24 mouse cellular contexts compared by ENCODE assay signal in genomic region chr3:37872329-37872728, GRCm38 (mm10).
A peak's percentile ranks its signal among the peaks of the same experiment; 100 is the strongest.
DNase-seq lines count a peak whose midpoint lies in the region; ATAC-seq lines count a peak whose summit lies in the region.
"Had no signal": no experiment of that assay in that cellular context is flagged by ENCODE, and none has a peak within 500 bp of the region (broad histone marks: within the 10 kb centered on the region; RNA-seq: fewer than 3 reads in every experiment).

No protein-coding gene starts in this region.

- ATAC-seq in limb, embryonic 12.5 days (ENCODE audit: insufficient number of reproducible peaks, insufficient read depth, low FRiP score, low TSS enrichment, low read depth) = no peak
- ATAC-seq in embryonic facial prominence, embryonic 12.5 days (ENCODE audit: insufficient number of reproducible peaks, insufficient read depth, low FRiP score, low TSS enrichment) = no peak
- no peak for ATAC-seq in embryonic facial prominence, embryonic 15.5 days (ENCODE audit: insufficient number of reproducible peaks, low FRiP score, low TSS enrichment, low read depth)
- ATAC-seq in hindbrain, embryonic 14.5 days (ENCODE audit: low FRiP score) = no peak
- ATAC-seq: CD4-positive, CD25-positive, alpha-beta regulatory T cell, adult 4 months; forebrain, embryonic 13.5 days; forebrain, embryonic 16.5 days had no signal

- DNase-seq in limb, embryonic 10.5 days (ENCODE audit: low spot score) = no peak
- no peak for DNase-seq in hindbrain, embryonic 14.5 days (ENCODE audit: low spot score)
- no peak for DNase-seq in urinary bladder, adult 2 months (ENCODE audit: low spot score)
- DNase-seq in B cell, adult 2 months = no peak
- DNase-seq: adrenal gland, postnatal 10 days; adrenal gland, postnatal 36 days; cerebellum, adult 18-20 months; cerebellum, adult 9-10 months; cerebellum, postnatal 14 days; gastrocnemius, postnatal 10 days; gastrocnemius, postnatal 36 days; heart, adult 2 months; heart, postnatal 14 days; heart, postnatal 4 days had no signal

- no peak overlapping the region for H3K4me3 ChIP-seq in limb, embryonic 12.5 days (replicated peaks)
- H3K4me3 ChIP-seq in limb, embryonic 10.5 days = no peak overlapping the region
- H3K4me3 ChIP-seq in embryonic facial prominence, embryonic 12.5 days = no peak overlapping the region
- H3K4me3 ChIP-seq in embryonic facial prominence, embryonic 15.5 days (replicated peaks) = no peak overlapping the region
- no peak overlapping the region for H3K4me3 ChIP-seq in hindbrain, embryonic 14.5 days (replicated peaks; ENCODE audit: low read length)
- H3K4me3 ChIP-seq: forebrain, embryonic 10.5 days; forebrain, embryonic 13.5 days; heart, adult 2 months; heart, embryonic 10.5 days; heart, embryonic 13.5 days; hindbrain, embryonic 15.5 days had no signal

- no peak overlapping the region for H3K9ac ChIP-seq in limb, embryonic 12.5 days (replicated peaks)
- no peak overlapping the region for H3K9ac ChIP-seq in embryonic facial prominence, embryonic 12.5 days
- no peak overlapping the region for H3K9ac ChIP-seq in embryonic facial prominence, embryonic 15.5 days
- no peak overlapping the region for H3K9ac ChIP-seq in hindbrain, embryonic 14.5 days
- H3K9ac ChIP-seq: forebrain, embryonic 13.5 days; heart, embryonic 13.5 days; hindbrain, embryonic 15.5 days had no signal

- no peak overlapping the region for H3K4me2 ChIP-seq in limb, embryonic 12.5 days
- no peak overlapping the region for H3K4me2 ChIP-seq in embryonic facial prominence, embryonic 12.5 days (replicated peaks)
- no peak overlapping the region for H3K4me2 ChIP-seq in embryonic facial prominence, embryonic 15.5 days (replicated peaks)
- H3K4me2 ChIP-seq in hindbrain, embryonic 14.5 days (replicated peaks) = no peak overlapping the region
- H3K4me2 ChIP-seq: forebrain, embryonic 13.5 days; heart, embryonic 13.5 days; hindbrain, embryonic 15.5 days had no signal

- no peaks in the 10 kb centered on the region for H3K27me3 ChIP-seq in limb, embryonic 12.5 days
- H3K27me3 ChIP-seq in limb, embryonic 10.5 days (ENCODE audit: low read depth, poor library complexity, severe bottlenecking) = no peaks in the 10 kb centered on the region
- H3K27me3 ChIP-seq in embryonic facial prominence, embryonic 12.5 days = no peaks in the 10 kb centered on the region
- H3K27me3 ChIP-seq in embryonic facial prominence, embryonic 15.5 days = no peaks in the 10 kb centered on the region
- no peaks in the 10 kb centered on the region for H3K27me3 ChIP-seq in hindbrain, embryonic 14.5 days (ENCODE audit: control insufficient read depth, insufficient read depth, low read length)
- H3K27me3 ChIP-seq: forebrain, embryonic 13.5 days; heart, embryonic 13.5 days; hindbrain, embryonic 15.5 days had no signal

- 0 out of 2 replicates have a peak overlapping the region, but pooled peaks have one; percentile 41 for H3K27ac ChIP-seq in limb, embryonic 12.5 days
- H3K27ac ChIP-seq in limb, embryonic 10.5 days = no peak overlapping the region
- H3K27ac ChIP-seq in embryonic facial prominence, embryonic 12.5 days = peak overlapping the region; percentile 60; the same call in 1 of the 2 replicates
- 0 out of 2 replicates have a peak overlapping the region, but pooled peaks have one; percentile 48 for H3K27ac ChIP-seq in embryonic facial prominence, embryonic 15.5 days (replicated peaks)
- no peak overlapping the region for H3K27ac ChIP-seq in hindbrain, embryonic 14.5 days
- H3K27ac ChIP-seq: forebrain, embryonic 10.5 days; forebrain, embryonic 13.5 days; heart, adult 2 months; heart, embryonic 10.5 days; heart, embryonic 13.5 days; hindbrain, embryonic 15.5 days had no signal

- peaks cover 30% of the 10 kb centered on the region; the same call in 1 of the 2 replicates for H3K4me1 ChIP-seq in limb, embryonic 12.5 days (replicated peaks)
- H3K4me1 ChIP-seq in limb, embryonic 10.5 days = peaks cover 38% of the 10 kb centered on the region
- H3K4me1 ChIP-seq in embryonic facial prominence, embryonic 12.5 days = peaks cover 36% of the 10 kb centered on the region
- peaks cover 39% of the 10 kb centered on the region for H3K4me1 ChIP-seq in embryonic facial prominence, embryonic 15.5 days
- peaks cover 7% of the 10 kb centered on the region; the same call in 1 of the 2 replicates for H3K4me1 ChIP-seq in hindbrain, embryonic 14.5 days (replicated peaks; ENCODE audit: control insufficient read depth, insufficient read depth, low read length)

- H3K9me3 ChIP-seq in limb, embryonic 12.5 days = no peaks in the 10 kb centered on the region
- no peaks in the 10 kb centered on the region for H3K9me3 ChIP-seq in limb, embryonic 10.5 days (replicated peaks)
- no peaks in the 10 kb centered on the region for H3K9me3 ChIP-seq in embryonic facial prominence, embryonic 12.5 days
- H3K9me3 ChIP-seq in embryonic facial prominence, embryonic 15.5 days (replicated peaks) = no peaks in the 10 kb centered on the region
- H3K9me3 ChIP-seq in hindbrain, embryonic 14.5 days (ENCODE audit: control insufficient read depth, low read length) = no peaks in the 10 kb centered on the region
- H3K9me3 ChIP-seq: forebrain, embryonic 10.5 days; forebrain, embryonic 13.5 days; heart, embryonic 10.5 days; heart, embryonic 13.5 days; hindbrain, embryonic 15.5 days had no signal

- no peaks in the 10 kb centered on the region for H3K36me3 ChIP-seq in limb, embryonic 12.5 days
- H3K36me3 ChIP-seq in limb, embryonic 10.5 days = no peaks in the 10 kb centered on the region
- no peaks in the 10 kb centered on the region for H3K36me3 ChIP-seq in embryonic facial prominence, embryonic 12.5 days
- no peaks in the 10 kb centered on the region for H3K36me3 ChIP-seq in embryonic facial prominence, embryonic 15.5 days
- no peaks in the 10 kb centered on the region for H3K36me3 ChIP-seq in hindbrain, embryonic 14.5 days (replicated peaks; ENCODE audit: control insufficient read depth, insufficient read depth)
- H3K36me3 ChIP-seq: forebrain, embryonic 10.5 days; heart, embryonic 10.5 days; heart, embryonic 13.5 days; hindbrain, embryonic 15.5 days had no signal

- 64% methylated on average over 3 of the region's 3 CpGs for WGBS in limb, embryonic 12.5 days
- WGBS in limb, embryonic 10.5 days = 86% methylated on average over 3 of the region's 3 CpGs
- WGBS in embryonic facial prominence, embryonic 12.5 days = 40% methylated on average over 3 of the region's 3 CpGs
- 54% methylated on average over 3 of the region's 3 CpGs for WGBS in embryonic facial prominence, embryonic 15.5 days
- 93% methylated on average over 3 of the region's 3 CpGs for WGBS in hindbrain, embryonic 14.5 days

Comparison
In these comparisons a context has a peak if more than half of its experiments do, and no peak if none do; other contexts are left out.
1. H3K27ac ChIP-seq: peak in limb, embryonic 12.5 days (single experiment), embryonic facial prominence, embryonic 12.5 days (single experiment) and embryonic facial prominence, embryonic 15.5 days (single experiment); none in limb, embryonic 10.5 days (single experiment) and hindbrain, embryonic 14.5 days (single experiment).